Mouse (Mus musculus) liver, embryonic 11.5 days (tissue): ENCODE data around the gene Fars2. TPM values are rescaled to one million over a fixed set of nuclear protein-coding genes. Genes with fewer than 3 reads are reported as not detected.

Experiments used
- ATAC-seq: fragments of 200-750 bp; cut with Nextera tagmentation; replicated peaks from 2 replicates; pipeline ENCODE4 v1.8.0; 2017; ENCODE audit warnings: moderate number of reproducible peaks, mild to moderate bottlenecking, moderate TSS enrichment, moderate library complexity; ENCODE audit not compliant: low FRiP score
- DNase-seq: peaks from one replicate; pipeline ENCODE4 v3.0.0-alpha.2; 2017; ENCODE audit warnings: low spot score
- H3K27ac ChIP-seq: fragments of 300-500 bp; sonication (generic); 2 replicates; pipeline ENCODE4 v1.5.1; 2014; ENCODE audit warnings: mild to moderate bottlenecking, low read depth, low read length, control low read depth
- H3K27me3 ChIP-seq: fragments of 300-500 bp; sonication (generic); replicated peaks from 2 replicates; pipeline ENCODE4 v1.6.1; 2014; ENCODE audit warnings: low read length, mixed read lengths; ENCODE audit not compliant: control insufficient read depth, insufficient read depth
- H3K36me3 ChIP-seq: fragments of 300-500 bp; sonication (generic); 2 replicates; pipeline ENCODE4 v1.6.1; 2014; ENCODE audit warnings: mild to moderate bottlenecking, low read length, moderate library complexity, mixed read lengths; ENCODE audit not compliant: control insufficient read depth, insufficient read depth
- H3K4me1 ChIP-seq: fragments of 300-500 bp; sonication (generic); replicated peaks from 2 replicates; pipeline ENCODE4 v1.6.1; 2014; ENCODE audit warnings: low read length, mixed read lengths; ENCODE audit not compliant: control insufficient read depth, insufficient read depth
- H3K4me2 ChIP-seq: fragments of 300-500 bp; sonication (generic); 2 replicates; pipeline ENCODE4 v1.6.1; 2014; ENCODE audit warnings: mild to moderate bottlenecking, control low read depth, moderate library complexity
- H3K4me3 ChIP-seq: fragments of 300-500 bp; sonication (generic); 2 replicates; pipeline ENCODE4 v1.5.1; 2014; ENCODE audit warnings: low read depth, low read length, control low read depth
- H3K9ac ChIP-seq: fragments of 300-500 bp; sonication (generic); 2 replicates; pipeline ENCODE4 v1.6.1; 2014; ENCODE audit warnings: low read depth, low read length, control low read depth
- H3K9me3 ChIP-seq: fragments of 300-500 bp; sonication (generic); 2 replicates; pipeline ENCODE4 v1.6.1; 2016; ENCODE audit warnings: low read length, inconsistent platforms, mixed read lengths; ENCODE audit not compliant: control insufficient read depth
- WGBS: fragments of 180-500 bp; shearing (Covaris S2); extraction: QIAGEN DNeasy Blood & Tissue Kit; methylation state at CpG from one replicate; pipeline ENCODE4 v1.1.7; 2014; 5-methylcytosine and 5-hydroxymethylcytosine counted together
- polyA plus RNA-seq: library from polyadenylated mRNA; unstranded; fragments of >200 nt; fragmentation: Nextera tagmentation; extraction: Ambion mirVana; gene quantifications from 2 replicates; pipeline ENCODE4 v1.2.1, GENCODE M21; 2014

Gene Fars2
- polyA plus RNA-seq, 1 experiment from 2014 or later = 27.7 TPM

- DNase-seq = peak; percentile 56
- WGBS = 3% methylated on average over 41 of the region's 41 CpGs
Measured at GRCm38 (mm10) chr13:36578569-36579333, 461.5 kb downstream of the Fars2 start.

GRCm38 (mm10) chr13:36582406-36583070, 465.3 kb downstream of the Fars2 start:
- H3K9ac ChIP-seq = no peak overlapping the region
- no peak for DNase-seq
- no peak overlapping the region for H3K4me3 ChIP-seq
- H3K27ac ChIP-seq = no peak overlapping the region
- 29% methylated on average over 10 of the region's 10 CpGs for WGBS
- H3K4me2 ChIP-seq = no peak overlapping the region
- no peaks in the 10 kb centered on the region for H3K36me3 ChIP-seq
- ATAC-seq = no peak
- H3K9me3 ChIP-seq = no peaks in the 10 kb centered on the region
- peaks cover 4% of the 10 kb centered on the region for H3K27me3 ChIP-seq
- no peaks in the 10 kb centered on the region; the same call in 1 of the 2 replicates for H3K4me1 ChIP-seq

More at GRCm38 (mm10) chr13:36578569-36579333, 461.5 kb downstream of the Fars2 start:
- H3K9ac ChIP-seq = peak overlapping the region; percentile 31; the same call in 1 of the 2 replicates
- H3K4me2 ChIP-seq = peak overlapping the region; percentile 62
- peak overlapping the region; percentile 58; the same call in 1 of the 2 replicates for H3K27ac ChIP-seq
- ATAC-seq = peak; percentile 81
- H3K9me3 ChIP-seq = no peaks in the 10 kb centered on the region
- no peaks in the 10 kb centered on the region for H3K36me3 ChIP-seq
- H3K4me1 ChIP-seq = no peaks in the 10 kb centered on the region; the same call in 1 of the 2 replicates
- peak overlapping the region; percentile 49 for H3K4me3 ChIP-seq
- peaks cover 4% of the 10 kb centered on the region for H3K27me3 ChIP-seq

GRCm38 (mm10) chr13:36583481-36584151, 466.4 kb downstream of the Fars2 start:
- WGBS = 27% methylated on average over 16 of the region's 16 CpGs
- DNase-seq = no peak

GRCm38 (mm10) chr13:36584197-36584596, 467.0 kb downstream of the Fars2 start:
- ATAC-seq = no peak

More at GRCm38 (mm10) chr13:36583481-36584151, 466.4 kb downstream of the Fars2 start:
- Histone ChIP-seq H3K9ac (no peak overlapping the region), H3K27me3 (peaks cover 2% of the 10 kb centered on the region), H3K4me3 (no peak overlapping the region), H3K27ac (no peak overlapping the region), H3K9me3 (no peaks in the 10 kb centered on the region), H3K4me2 (no peak overlapping the region), H3K36me3 (no peaks in the 10 kb centered on the region), H3K4me1 (no peaks in the 10 kb centered on the region; the same call in 1 of the 2 replicates)
- no peak for ATAC-seq

GRCm38 (mm10) chr13:36589092-36589491, 471.9 kb downstream of the Fars2 start:
- Histone ChIP-seq H3K4me3 (no peak overlapping the region), H3K27ac (no peak overlapping the region), H3K36me3 (no peaks in the 10 kb centered on the region), H3K9me3 (no peaks in the 10 kb centered on the region), H3K4me2 (no peak overlapping the region), H3K27me3 (no peaks in the 10 kb centered on the region), H3K4me1 (no peaks in the 10 kb centered on the region), H3K9ac (no peak overlapping the region)
- DNase-seq = no peak
- WGBS = 57% methylated on average over 4 of the region's 4 CpGs
- ATAC-seq = no peak

More at GRCm38 (mm10) chr13:36584197-36584596, 467.0 kb downstream of the Fars2 start:
- no peak overlapping the region for H3K27ac ChIP-seq
- H3K4me1 ChIP-seq = no peaks in the 10 kb centered on the region
- H3K4me3 ChIP-seq = no peak overlapping the region
- no peaks in the 10 kb centered on the region for H3K9me3 ChIP-seq
- H3K36me3 ChIP-seq = no peaks in the 10 kb centered on the region
- H3K4me2 ChIP-seq = no peak overlapping the region
- H3K9ac ChIP-seq = no peak overlapping the region
- 71% methylated on average over 7 of the region's 7 CpGs for WGBS
- no peak for DNase-seq
- no peaks in the 10 kb centered on the region for H3K27me3 ChIP-seq

GRCm38 (mm10) chr13:36592291-36592690, 475.1 kb downstream of the Fars2 start:
- Histone ChIP-seq H3K4me2 (no peak overlapping the region), H3K27me3 (no peaks in the 10 kb centered on the region), H3K4me1 (no peaks in the 10 kb centered on the region), H3K4me3 (no peak overlapping the region), H3K36me3 (no peaks in the 10 kb centered on the region), H3K9me3 (no peaks in the 10 kb centered on the region), H3K9ac (no peak overlapping the region), H3K27ac (no peak overlapping the region)
- DNase-seq = no peak
- ATAC-seq = no peak
- WGBS = 75% methylated on average over 2 of the region's 2 CpGs

GRCm38 (mm10) chr13:36606717-36607116, 489.5 kb downstream of the Fars2 start:
- 80% methylated on average over 5 of the region's 5 CpGs for WGBS
- no peak for ATAC-seq
- no peaks in the 10 kb centered on the region for H3K9me3 ChIP-seq
- no peak overlapping the region for H3K27ac ChIP-seq
- DNase-seq = no peak
- no peak overlapping the region for H3K4me2 ChIP-seq
- no peak overlapping the region for H3K9ac ChIP-seq
- no peaks in the 10 kb centered on the region for H3K27me3 ChIP-seq
- H3K4me1 ChIP-seq = no peaks in the 10 kb centered on the region
- no peak overlapping the region for H3K4me3 ChIP-seq
- no peaks in the 10 kb centered on the region for H3K36me3 ChIP-seq

- Histone ChIP-seq H3K9me3 (no peaks in the 10 kb centered on the region), H3K27me3 (no peaks in the 10 kb centered on the region), H3K9ac (no peak overlapping the region), H3K27ac (no peak overlapping the region), H3K4me2 (no peak overlapping the region), H3K4me1 (no peaks in the 10 kb centered on the region), H3K4me3 (no peak overlapping the region), H3K36me3 (no peaks in the 10 kb centered on the region)
- 80% methylated on average over 4 of the region's 4 CpGs for WGBS
- ATAC-seq (no peak), DNase-seq (no peak)
Measured at GRCm38 (mm10) chr13:36607871-36608270, 490.7 kb downstream of the Fars2 start.
